Mouse (Mus musculus) bone marrow macrophage, adult 2 months (primary cell): ENCODE results near the gene Ppl. TPM values are rescaled to one million over a fixed set of nuclear protein-coding genes. Genes with fewer than 3 reads are reported as not detected.

Experiments used
- H3K27ac ChIP-seq: 2 replicates; pipeline ENCODE4 v1.5.1; 2012; ENCODE audit warnings: low read depth, low read length; ENCODE audit not compliant: insufficient read depth
- H3K4me1 ChIP-seq: 2 replicates; pipeline ENCODE4 v1.6.1; 2012; ENCODE audit warnings: low read length; ENCODE audit not compliant: control insufficient read depth, insufficient read depth
- H3K4me3 ChIP-seq: 2 replicates; pipeline ENCODE4 v1.5.1; 2012; ENCODE audit warnings: mild to moderate bottlenecking, low read length, moderate library complexity; ENCODE audit not compliant: insufficient read depth
- CTCF ChIP-seq: IDR thresholded peaks from 2 replicates; pipeline ENCODE4 v1.5.1; 2012; ENCODE audit warnings: low read depth, mild to moderate bottlenecking, low read length, moderate library complexity
- POLR2A ChIP-seq: IDR thresholded peaks from 2 replicates; pipeline ENCODE4 v1.6.1; 2012; ENCODE audit warnings: mild to moderate bottlenecking, low read depth, low read length, borderline replicate concordance
- polyA plus RNA-seq: library from polyadenylated mRNA; stranded (reverse); fragments of >200 nt; gene quantifications from 2 replicates; pipeline ENCODE4 v1.2.4, GENCODE M21; 2012; ENCODE audit not compliant: missing spikeins, insufficient read depth, insufficient read length

Ppl gene
- polyA plus RNA-seq, 1 experiment = not detected

GRCm38 (mm10) chr16:5130766-5131165 is 1.5 kb downstream of the Ppl start:
- no peak overlapping the region for H3K4me3 ChIP-seq
- TF ChIP-seq POLR2A (no peak), CTCF (no peak)

GRCm38 (mm10) chr16:5130196-5130595 is 2.0 kb downstream of the Ppl start:
- no peak overlapping the region for H3K4me3 ChIP-seq
- no peak for TF ChIP-seq POLR2A
- TF ChIP-seq CTCF = no peak
- H3K27ac ChIP-seq = no peak overlapping the region
- no peaks in the 10 kb centered on the region for H3K4me1 ChIP-seq

More at GRCm38 (mm10) chr16:5130766-5131165, 1.5 kb downstream of the Ppl start:
- Histone ChIP-seq H3K4me1 (no peaks in the 10 kb centered on the region), H3K27ac (no peak overlapping the region)

GRCm38 (mm10) chr16:5123476-5123875 is 8.7 kb downstream of the Ppl start:
- Histone ChIP-seq H3K4me3 (no peak overlapping the region), H3K4me1 (no peaks in the 10 kb centered on the region), H3K27ac (no peak overlapping the region)
- TF ChIP-seq POLR2A = no peak

DNA sequence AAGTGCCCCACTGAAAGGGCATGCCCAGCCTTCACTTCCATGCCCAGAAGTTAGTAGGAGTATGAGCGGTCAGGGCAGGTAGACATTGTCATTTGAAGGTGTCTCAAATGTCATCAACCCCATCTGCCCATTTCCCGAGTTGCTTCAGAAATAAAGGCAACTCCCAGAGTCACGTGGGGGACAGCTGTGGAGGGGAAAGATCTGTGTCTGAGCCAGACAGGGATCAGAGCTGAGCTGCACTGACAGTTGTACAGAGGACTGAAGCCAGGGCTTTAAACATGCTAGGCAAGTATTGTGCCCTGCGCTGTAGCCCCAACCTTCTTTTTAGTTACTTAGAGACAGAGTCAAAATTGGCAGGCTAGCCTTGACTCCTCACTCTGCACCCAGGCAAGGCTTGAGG is 12.4 kb downstream of the Ppl start:
- no peaks in the 10 kb centered on the region for H3K4me1 ChIP-seq
- H3K4me3 ChIP-seq = no peak overlapping the region
- H3K27ac ChIP-seq = no peak overlapping the region
- TF ChIP-seq POLR2A (no peak), CTCF (no peak)

DNA sequence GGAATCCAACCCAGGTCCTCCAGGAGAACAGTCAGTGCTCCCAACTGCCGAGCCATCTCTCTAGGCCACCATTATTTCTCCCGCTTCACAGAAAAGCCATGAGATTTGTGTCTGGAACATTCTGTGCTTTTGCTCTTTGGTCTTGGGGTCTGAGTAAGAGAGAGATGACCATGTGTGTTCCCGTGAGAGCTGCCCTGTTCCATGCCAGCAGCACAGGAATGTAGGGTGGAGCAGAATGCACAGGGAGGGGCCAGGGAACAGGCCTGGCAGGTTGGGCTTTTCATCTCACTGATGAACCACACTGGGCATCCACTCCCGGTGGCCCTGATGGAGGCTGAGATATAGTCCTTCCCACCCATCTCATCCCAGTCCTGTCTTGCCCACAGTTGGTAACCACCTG is 12.8 kb downstream of the Ppl start:
- TF ChIP-seq POLR2A (no peak), CTCF (no peak)
- H3K4me3 ChIP-seq = no peak overlapping the region
- no peak overlapping the region for H3K27ac ChIP-seq
- no peaks in the 10 kb centered on the region for H3K4me1 ChIP-seq

- TF ChIP-seq POLR2A (no peak), CTCF (no peak)
- no peaks in the 10 kb centered on the region for H3K4me1 ChIP-seq
- no peak overlapping the region for H3K27ac ChIP-seq
- H3K4me3 ChIP-seq = no peak overlapping the region
Measured at GRCm38 (mm10) chr16:5113582-5113981, 18.6 kb downstream of the Ppl start.

- H3K4me1 ChIP-seq = no peaks in the 10 kb centered on the region
- TF ChIP-seq POLR2A = no peak
- TF ChIP-seq CTCF = no peak
- H3K27ac ChIP-seq = no peak overlapping the region
- no peak overlapping the region for H3K4me3 ChIP-seq
Measured at GRCm38 (mm10) chr16:5113002-5113550, 19.1 kb downstream of the Ppl start.

DNA sequence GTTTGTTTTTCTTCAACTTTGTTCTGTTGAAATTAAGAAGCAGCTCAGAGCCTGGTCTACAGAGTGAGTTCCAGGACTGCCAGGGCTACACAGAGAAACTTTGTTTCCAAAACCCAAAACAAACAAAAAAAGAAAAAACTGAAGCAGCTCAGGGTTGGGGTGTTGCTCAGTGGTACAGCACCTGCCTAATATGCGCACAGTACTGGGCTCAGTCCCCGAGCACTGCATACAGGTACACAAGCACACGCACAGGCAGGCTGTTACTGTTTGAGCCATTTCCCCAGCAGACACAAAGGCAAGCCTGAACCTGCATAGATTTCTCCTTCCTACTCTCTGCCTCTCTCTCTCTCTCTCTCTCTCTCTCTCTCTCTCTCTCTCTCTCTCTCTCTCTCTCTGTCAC is 21.2 kb downstream of the Ppl start:
- H3K4me1 ChIP-seq = no peaks in the 10 kb centered on the region
- H3K4me3 ChIP-seq = no peak overlapping the region
- TF ChIP-seq CTCF (no peak), POLR2A (no peak)
- no peak overlapping the region for H3K27ac ChIP-seq

- H3K27ac ChIP-seq = no peak overlapping the region
- TF ChIP-seq CTCF (no peak), POLR2A (no peak)
- no peak overlapping the region for H3K4me3 ChIP-seq
- no peaks in the 10 kb centered on the region for H3K4me1 ChIP-seq
Measured at GRCm38 (mm10) chr16:5109877-5110276, 22.3 kb downstream of the Ppl start.

DNA sequence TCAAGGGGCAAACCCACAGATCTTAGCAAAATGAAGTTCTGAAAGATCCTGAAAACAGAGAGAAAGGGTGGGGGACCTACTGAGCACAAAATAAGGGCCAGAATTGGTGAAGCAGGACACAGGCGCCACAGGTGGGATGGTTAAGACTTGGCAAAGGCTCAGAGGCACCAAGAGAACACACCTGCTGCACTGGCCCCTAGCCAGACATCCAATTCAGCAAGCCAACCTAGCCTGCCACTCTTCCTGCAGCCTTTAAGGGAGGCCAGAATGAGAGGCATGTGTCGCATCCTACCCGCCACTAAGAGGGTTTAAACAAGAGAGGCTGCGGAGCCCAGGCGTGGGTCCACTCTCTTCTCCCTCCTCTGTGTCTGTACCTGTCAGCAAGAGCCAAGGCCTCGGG is 31.2 kb downstream of the Ppl start:
- no peaks in the 10 kb centered on the region for H3K4me1 ChIP-seq
- no peak overlapping the region for H3K4me3 ChIP-seq
- TF ChIP-seq POLR2A (no peak), CTCF (no peak)
- H3K27ac ChIP-seq = no peak overlapping the region

- no peak for TF ChIP-seq CTCF
- no peak for TF ChIP-seq POLR2A
- H3K4me1 ChIP-seq = no peaks in the 10 kb centered on the region
- no peak overlapping the region for H3K27ac ChIP-seq
- no peak overlapping the region for H3K4me3 ChIP-seq
Measured at GRCm38 (mm10) chr16:5096504-5096903, 35.7 kb downstream of the Ppl start.
